Mouse (Mus musculus): ENCODE results near the gene Ppp1r7.
"Not testable (repeated sequence)": the region's sequence is repeated elsewhere in the genome, so short reads cannot be mapped to it uniquely, and the experiment has no call there.

The Ppp1r7 gene

DNA sequence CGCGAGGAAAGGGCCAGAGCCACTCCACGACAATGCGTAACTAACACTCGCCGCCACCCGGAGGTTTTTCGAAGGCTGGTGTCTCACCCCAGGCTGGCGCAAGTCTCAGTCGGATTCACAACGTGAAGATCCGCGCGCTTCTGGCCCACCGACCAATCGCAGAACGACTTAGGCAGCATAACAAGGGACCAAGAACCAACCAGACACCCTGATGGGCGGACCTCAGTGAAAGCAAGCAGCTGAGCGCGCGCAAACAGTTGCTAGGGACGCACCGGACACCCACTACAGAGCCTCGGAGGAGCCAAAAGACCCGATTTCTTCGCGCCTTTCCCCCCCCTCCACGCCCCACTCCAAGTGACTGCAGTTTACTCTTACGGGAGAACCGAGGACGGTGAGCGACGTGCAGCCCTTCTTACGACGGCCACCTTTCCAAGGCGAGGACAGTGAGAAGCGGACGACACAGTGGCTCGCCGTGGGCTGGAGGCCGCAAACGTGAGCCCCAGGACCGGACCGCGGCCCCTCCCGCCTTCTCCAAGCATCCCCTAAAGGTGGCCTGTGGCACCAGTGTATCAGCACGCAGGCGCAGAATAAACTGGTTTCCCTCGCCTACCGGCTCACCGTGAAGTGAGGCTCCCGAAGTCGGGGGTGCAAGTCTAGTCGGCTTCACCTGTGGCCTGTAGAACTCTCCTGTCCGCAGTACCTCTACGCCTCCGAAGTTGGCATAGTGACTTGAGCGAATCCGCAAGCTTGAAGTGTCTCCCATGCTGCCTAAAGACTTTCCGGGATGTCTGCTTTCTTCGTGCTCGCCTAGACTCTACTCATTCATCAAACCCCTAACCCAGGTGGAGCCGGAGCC lies at the start of gene Ppp1r7, which contains the start of gene Pask:
Gene Ppp1r7 (plus strand): TSS at position 207 of the 856 bp plus-strand sequence.
Gene Pask (minus strand): TSS at position 835 of the 856 bp plus-strand sequence.
- peak; percentile 89 for DNase-seq (ENCODE audit: low spot score)

DNA sequence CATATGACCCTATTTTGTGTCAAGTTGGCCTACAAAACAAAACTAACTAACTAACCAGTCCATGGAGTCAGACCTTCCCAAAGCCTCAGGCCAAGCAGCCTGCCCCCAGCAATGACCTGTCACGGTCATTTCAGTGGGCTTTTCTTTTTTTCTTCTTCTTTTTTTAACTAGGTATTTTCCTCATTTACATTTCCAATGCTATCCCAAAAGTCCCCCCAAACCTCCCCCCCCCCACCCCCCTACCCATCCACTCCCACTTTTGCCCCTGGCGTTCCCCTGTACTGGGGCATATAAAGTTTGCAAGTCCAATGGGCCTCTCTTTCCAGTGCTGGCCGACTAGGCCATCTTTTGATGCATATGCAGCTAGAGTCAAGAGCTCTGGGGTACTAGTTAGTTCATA lies 48.2 kb upstream of the Ppp1r7 start:
- DNase-seq (ENCODE audit: low spot score) = not testable (repeated sequence)

DNA sequence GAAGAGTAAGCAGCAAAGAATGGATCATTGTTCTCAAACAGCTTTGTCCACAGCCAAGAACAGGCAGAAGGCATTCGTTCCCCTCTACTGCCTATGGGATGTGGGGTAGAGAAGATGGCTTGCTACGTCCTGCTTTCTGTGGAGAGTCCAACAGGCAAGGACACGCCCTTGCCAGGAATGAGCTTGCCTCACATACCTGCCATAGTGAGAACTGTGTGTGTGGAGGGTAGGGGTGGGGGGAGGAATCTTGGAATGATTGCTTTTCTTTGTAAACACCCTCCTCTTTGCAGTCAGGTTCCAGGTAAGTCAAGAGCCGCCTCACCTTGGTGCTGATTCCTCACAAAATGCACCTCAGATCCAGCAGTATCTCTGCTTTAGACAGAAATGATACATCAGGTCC lies 42.9 kb upstream of the Ppp1r7 start:
- no peak for DNase-seq (ENCODE audit: low spot score)

DNA sequence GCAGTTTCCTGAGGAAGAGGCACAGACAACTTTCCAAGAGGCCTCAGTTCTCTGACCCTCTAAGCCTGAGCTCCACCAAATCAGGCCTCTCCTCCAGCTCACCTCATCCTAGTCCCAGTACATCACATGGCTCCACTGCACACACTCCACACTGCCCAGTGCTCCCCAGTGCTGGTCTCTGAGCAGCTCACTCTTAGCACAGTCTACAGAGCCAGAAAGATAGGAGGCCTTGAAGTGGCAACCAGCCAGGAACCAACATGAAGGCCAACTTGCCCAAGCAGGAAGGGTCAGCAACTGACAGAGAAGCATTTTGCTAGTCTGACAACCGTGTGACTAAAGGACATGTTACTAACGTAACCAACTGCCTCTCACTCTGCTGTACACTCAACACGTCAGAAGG lies 42.1 kb upstream of the Ppp1r7 start:
- no peak for DNase-seq (ENCODE audit: low spot score)

DNA sequence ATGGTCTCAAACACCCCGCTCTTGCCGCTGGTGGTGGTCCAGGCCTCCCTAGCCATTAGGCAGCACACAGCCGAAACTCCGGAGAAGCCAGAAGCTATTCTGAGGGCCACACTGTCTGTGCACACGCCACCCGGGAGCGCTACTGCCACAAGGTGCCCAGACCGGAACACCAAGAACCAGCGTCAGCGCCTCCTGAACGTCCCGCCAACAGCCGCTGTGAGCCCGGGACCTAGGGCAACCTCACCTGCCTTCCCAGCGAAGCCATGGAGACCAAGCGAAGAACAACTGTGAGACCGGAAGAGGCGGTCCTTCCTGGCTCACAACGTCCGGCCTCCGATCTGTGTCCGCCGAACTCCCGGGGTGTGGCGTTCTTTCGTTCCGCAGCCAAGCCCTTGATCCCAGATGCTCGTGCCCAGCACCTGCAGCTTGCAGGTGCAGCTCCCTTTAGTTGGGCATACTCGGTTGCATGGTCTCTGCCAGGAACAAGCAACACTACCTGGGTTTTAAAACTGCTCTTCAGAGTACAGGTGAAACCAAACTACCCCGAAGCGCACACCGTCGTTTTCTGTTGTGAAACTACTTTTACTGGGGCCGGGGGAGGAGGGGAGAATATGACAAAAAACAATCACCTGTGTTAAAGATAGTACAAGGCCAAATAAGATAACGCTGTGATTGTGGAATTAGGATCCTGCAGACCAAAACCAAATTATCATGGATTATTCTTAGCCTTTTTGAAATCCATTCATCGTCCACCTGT lies 36.9 kb upstream of the Ppp1r7 start, which contains the start of gene Mterf4:
Gene Mterf4 (minus strand): TSS at position 335 of the 757 bp plus-strand sequence.
- no peak for DNase-seq (ENCODE audit: low spot score)

DNA sequence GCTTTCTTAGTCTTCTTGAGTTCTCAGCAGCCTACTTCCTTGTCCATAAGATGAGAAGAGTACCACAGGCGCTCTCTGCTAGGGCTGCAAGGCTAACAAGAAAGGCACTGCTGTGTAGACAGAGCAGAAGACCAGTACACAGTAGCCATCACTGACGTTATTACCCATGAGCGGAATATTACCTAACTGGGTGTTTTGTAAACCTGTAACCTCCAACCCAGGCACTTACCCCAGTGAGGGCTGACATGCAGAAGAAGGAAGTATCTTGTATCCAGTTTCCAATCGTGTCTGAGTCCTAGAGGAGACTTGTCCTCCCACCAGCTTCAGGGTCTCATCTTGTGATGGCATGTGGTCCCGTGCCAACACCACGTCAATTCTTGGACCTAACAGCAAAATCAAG lies 18.7 kb upstream of the Ppp1r7 start:
- DNase-seq (ENCODE audit: low spot score) = no peak

DNA sequence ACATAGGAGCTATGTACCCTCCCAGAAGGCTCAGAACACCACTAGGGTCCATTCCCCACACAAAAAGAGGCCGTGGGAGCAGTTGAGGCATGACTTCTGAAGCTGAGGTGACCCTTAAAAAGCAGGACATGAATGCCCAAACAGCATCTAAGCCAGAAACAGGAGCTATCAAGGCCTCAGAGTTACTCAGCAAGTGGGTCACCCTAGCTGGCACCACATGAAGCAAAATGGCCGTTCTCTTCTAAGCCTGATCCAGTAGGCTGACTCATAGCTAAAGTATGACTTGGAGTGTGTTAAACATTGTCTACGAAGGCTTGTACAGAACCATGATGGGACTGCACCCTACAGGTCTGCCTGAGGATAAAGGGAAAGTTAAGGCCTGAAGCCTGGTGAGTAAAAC lies 16.2 kb upstream of the Ppp1r7 start:
- DNase-seq (ENCODE audit: low spot score) = no peak

DNA sequence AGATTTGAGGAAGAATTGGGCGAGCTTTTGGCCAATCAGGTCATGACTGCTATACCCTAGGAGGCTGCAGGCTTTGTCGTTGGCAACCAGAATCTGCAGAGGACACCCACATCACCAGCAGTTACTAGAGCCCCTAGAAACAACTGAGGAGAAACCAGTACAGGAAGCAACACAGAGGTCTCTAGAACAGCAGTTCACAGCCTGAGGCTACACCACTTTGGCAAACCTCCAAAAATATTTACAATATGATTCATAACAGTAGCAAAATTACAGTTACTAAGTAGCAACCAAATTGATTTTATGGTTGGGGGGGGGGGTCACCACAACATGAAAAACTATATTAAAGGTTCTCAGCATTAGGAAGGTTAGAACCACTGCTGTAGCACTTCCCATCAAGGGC lies 8.0 kb upstream of the Ppp1r7 start:
- DNase-seq (ENCODE audit: low spot score) = no peak

DNA sequence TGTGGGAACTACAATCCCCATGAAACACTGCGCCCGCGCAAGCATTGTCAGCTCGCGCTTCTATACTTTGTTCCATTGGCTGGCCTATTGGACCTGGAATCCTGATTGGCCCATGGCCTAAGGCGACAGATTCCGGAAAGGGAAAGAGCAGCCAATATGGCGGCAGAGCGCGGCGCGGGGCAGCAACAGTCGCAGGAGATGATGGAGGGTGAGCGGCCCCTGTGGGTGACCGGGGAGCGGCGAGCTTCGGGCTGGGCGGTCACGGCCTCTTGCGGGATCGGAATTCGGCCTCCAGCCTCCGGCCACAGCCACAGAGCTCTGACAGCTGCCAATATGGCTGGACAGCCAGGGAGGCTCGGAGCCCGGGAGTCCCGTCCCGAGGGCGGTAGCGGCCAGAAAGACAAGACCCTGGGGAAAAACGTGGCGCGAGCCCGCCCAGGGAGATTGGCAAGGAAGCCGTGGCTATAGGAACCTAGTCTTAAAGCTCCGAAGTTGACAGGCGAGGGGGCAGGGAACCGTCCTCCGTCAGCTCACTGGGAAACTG lies 922 bp downstream of the Ppp1r7 start:
- DNase-seq (ENCODE audit: low spot score) = peak; percentile 82

DNA sequence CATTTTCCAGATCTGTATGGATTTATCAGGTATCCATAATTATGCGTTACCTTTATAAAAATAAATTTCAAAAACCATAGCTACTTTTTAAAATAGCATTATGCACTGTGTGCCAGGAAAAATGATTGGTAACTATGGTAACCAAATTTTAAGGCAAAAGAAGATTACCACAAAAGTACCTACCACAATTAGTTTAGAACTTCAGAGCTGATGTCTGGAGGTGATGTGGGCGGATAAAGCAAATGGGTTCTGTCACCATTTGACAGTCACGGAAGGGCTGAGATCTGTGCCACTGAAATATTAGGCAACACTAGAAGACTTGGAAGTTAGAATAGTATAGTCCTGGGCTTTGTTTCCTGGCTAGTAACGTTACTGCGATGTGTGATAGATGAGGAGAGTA lies 4.5 kb downstream of the Ppp1r7 start:
- no peak for DNase-seq (ENCODE audit: low spot score)

DNA sequence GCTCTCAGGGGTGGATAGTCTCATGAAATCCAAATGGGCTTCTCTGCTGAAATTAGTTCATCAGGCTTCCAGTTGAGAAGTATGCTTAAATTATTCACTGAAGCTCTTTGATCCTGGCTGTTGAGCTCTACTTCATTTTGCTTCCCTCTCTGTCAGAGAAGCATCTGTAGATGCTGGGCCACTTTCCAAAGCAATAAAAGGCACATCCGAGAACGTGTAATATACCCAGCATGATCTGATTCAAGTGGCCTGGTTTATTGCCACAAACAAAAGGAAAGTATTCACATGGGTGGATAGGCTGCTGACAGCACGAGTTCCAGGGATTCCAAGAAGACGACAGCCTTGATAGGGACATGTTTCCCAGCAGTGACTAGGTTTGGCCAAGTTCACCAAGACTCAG lies 7.0 kb downstream of the Ppp1r7 start:
- DNase-seq (ENCODE audit: low spot score) = no peak

DNA sequence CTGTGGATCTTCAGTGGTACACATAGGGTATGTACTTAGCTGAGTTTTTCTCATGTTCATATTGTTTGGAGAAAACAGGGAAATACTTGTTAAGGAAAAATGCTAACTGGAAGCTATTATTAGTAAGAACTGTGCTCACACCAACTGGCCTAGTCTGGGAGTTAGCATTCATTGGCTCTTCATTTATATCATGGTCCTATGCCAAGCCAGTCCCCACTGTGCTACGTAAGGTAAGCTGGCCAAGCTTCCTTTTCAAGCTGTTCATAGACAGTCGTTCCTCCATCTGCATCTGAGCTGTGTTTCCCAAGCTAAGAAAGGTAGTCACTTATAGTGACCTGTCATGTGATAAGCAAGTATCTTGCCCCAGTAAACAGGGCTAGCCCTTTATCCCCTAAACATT lies 10.1 kb downstream of the Ppp1r7 start:
- no peak for DNase-seq (ENCODE audit: low spot score)

DNA sequence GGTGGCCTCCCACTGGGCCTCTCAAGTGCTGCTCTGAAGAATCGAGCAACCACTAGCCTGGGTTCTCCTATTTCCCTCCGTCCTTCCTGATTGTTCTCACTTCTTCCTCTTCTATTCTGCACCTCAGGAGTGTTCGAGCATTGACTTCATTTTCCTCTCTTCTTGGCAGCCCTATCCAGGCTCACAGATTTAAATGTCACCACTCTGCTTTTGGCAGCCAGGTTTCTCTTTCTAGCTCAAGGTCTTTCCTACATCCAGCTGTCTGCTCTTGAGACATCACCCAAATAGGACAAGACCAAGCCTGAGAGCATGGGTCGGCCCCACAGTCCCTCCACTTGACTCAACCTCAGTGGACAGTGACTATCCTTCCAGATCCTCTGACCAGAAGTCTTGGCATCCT lies 20.0 kb downstream of the Ppp1r7 start:
- no peak for DNase-seq (ENCODE audit: low spot score)

DNA sequence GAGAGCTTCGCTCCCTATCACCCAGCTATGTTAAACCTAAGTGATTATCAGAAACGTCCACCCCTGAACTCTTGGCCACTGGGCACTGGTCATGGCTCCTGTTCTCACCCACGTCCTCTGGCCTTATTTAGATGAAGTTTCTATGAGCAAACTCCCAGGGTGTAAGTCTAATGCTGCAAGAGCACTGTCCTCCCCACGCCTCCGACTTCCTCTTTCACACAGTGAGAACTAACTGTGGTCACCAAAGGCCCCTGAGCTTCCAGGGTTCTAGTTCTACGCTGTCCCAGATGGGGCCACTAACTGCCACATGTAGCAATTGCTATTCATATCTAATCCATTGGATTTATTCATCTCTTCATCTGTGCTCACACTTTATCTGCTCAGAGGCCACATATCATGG lies 23.0 kb downstream of the Ppp1r7 start:
- DNase-seq (ENCODE audit: low spot score) = no peak

DNA sequence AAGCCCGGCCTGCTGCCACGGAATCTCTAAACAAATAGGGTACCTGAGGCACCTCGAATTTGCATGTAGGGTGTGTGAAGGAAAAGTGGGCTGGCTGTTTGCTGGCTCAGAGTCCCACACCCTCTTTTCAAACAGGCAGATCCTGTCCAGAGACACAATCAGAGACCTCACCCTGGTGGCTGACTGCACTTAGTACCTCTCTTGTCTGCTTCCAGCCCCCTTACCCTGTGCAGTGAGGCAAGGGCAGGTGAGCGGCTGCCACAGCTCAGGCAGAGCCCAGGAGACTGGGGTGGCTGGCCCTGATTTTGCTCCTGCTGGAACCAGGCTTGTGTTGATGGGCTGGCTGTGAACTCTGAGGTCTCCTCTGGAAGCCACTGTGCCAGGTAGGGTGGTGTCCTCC lies 31.0 kb downstream of the Ppp1r7 start, which contains the start of gene Ano7:
Gene Ano7 (plus strand): TSS at position 266 of the 400 bp plus-strand sequence.
- no peak for DNase-seq (ENCODE audit: low spot score)

DNA sequence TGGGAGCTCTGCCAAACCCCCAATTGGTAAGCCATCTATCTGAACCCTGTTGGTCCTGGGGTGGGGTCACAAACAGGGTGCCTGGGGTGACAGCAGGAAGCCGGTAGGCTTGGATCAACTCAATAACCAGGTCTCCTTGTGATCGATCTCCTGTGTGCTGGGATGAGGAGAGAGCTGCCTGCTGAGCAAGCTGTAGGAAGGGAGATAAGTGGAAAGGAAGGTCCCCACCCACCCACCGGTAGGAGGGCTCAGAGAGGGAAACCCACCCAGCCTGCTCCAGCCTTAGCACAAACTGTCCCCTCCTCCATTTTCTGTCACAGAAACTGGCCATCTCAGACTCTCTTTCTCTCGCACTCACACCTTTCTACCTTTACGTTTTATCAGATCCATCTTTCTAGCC lies 34.7 kb downstream of the Ppp1r7 start:
- DNase-seq (ENCODE audit: low spot score) = no peak

DNA sequence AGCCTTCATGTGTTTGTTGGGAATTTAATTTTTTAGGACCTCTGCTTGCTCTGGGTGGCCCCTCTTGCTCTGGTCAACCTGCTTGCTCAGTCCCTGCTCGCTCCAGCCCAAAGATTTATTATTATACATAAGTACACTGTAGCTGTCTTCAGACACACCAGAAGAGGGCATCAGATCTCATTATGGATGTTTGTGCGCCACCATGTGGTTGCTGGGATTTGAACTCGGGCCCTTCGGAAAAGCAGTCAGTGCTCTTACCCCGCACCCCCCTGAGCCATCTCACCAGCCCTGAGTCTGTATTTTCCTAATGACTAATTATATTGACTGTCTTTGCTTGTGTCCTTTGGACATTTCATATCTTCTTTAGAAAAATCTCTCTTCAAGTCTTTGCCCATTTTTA lies 36.5 kb downstream of the Ppp1r7 start:
- no peak for DNase-seq (ENCODE audit: low spot score)

DNA sequence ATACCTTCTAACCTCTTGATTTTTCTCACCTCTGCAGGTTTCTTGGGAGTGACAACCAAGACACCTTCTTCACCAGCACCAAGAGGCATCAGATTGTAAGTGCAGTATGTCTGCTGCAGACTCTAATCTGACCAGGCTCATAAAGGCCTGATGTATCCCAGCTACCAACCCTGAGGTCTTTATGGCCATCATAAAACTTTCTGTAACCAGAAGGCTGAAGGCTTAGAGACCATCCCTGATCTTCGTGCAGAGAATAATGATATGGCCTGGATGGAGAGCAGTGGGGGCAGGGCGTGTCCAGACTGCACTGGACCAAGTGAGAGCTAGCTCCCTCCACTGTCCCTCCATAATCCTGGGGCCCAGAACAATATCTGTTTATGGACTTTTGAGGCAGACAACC lies 44.5 kb downstream of the Ppp1r7 start:
- DNase-seq (ENCODE audit: low spot score) = no peak

DNA sequence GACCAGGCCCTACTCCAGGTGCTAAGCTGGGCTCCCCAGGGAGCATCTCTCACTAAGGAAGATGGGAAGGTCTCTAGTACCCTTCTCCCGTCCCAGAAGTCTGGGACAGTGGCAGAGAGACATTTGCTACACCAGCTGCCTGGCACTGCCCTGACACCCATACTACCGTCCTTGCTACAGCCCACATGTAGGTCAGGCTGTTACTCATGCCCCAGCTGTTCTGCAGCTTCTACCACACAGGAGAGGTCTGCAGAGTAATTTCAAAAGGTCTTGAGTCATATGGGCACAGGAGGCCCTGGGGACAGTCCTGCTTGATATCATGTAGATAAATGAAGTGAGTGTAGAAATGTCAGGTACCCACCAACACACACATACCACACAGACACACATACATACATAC lies 46.3 kb downstream of the Ppp1r7 start:
- DNase-seq (ENCODE audit: low spot score) = no peak

DNA sequence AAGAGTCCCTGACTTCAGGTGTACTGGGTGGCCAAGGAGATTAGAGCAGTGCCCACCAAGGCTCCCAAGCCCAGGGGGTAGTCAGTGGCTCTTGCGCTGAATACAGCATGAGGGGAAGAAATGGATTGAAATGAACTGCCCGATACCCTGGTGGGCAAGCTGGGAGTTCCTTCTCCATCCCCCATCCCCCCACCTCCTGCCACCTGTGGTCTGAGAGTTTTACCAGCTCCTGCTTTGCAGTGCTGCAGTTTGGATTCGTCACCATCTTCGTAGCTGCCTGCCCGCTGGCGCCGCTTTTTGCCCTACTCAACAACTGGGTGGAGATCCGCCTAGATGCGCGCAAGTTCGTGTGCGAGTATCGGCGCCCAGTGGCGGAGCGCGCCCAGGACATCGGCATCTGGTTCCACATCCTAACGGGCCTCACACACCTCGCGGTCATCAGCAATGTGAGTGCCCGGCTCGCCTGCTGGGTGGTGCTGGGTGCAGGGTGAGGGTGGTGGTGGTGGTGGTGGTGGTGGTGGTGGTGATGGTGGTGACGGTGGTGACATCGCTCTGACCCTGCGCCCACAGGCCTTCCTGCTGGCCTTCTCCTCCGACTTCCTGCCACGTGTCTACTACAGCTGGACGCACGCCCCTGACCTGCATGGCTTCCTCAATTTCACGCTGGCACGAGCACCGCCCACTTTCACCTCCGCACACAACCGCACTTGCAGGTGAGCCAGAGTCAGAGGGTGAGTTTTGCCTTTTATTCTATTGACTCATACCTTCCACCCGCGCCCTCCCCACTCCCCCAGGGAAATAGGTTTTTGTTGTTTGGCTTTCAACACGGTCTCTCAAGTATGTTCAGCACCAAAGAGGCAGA lies 58.8 kb downstream of the Ppp1r7 start:
- no peak for DNase-seq (ENCODE audit: low spot score)

DNA sequence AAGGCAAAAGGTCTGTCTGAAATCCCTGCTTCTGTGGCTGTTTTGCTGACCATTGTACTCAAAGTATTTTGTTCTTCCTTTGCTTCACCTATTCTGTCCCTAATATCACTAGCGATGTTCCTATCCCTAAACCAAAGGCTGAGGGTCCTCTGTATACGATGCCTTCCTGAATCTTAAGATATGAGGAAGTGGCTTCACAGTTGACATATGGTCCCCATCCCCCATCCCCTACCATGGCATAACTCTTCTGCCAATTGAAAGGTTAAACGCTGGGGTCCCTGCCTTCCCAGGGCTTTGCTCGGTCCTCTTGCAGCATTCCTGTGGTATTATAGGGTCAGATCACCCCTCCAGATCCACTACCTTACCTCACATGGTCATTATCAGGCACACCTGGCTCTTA lies 60.7 kb downstream of the Ppp1r7 start:
- DNase-seq (ENCODE audit: low spot score) = no peak
